Comparison of ENCODE assay signal across 13 mouse cellular contexts in the genomic region with DNA sequence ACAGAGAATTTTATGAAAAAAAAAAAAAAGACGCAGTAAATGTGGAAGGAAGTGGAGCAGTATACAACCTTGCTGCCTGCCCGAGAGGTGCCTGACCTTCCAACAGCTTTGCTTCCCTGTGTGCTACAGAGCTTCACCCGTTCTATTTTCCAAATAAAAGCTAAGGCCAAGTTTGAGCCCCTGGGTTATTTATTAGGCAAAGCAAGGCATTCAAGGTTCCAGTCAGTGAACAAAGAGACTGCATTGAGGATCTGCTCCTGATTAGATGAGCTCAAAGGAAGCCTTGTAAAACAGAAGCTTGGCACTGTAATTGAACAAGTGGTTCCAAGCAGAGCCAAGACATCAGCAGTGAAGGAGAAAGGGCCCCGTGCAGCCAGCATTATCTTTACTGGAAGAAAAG.
DNase-seq lines count a peak whose midpoint lies in the region; ATAC-seq and TF ChIP-seq lines count a peak whose summit lies in the region.
"Had no signal": no experiment of that assay in that cellular context is flagged by ENCODE, and none has a peak within 500 bp of the region (broad histone marks: within the 10 kb centered on the region; RNA-seq: fewer than 3 reads in every experiment).

No protein-coding gene starts in this region.

- no peaks in the 10 kb centered on the region for H3K9me3 ChIP-seq in hindbrain, postnatal 0 days (ENCODE audit: low read length)
- H3K9me3 ChIP-seq in hindbrain, embryonic 13.5 days, result no peaks in the 10 kb centered on the region
- no peaks in the 10 kb centered on the region for H3K9me3 ChIP-seq in neural tube, embryonic 14.5 days (ENCODE audit: control insufficient read depth, low read length)
- no peaks in the 10 kb centered on the region for H3K9me3 ChIP-seq in neural tube, embryonic 15.5 days (replicated peaks)
- no peaks in the 10 kb centered on the region for H3K9me3 ChIP-seq in forebrain, postnatal 0 days (ENCODE audit: low read length)
- H3K9me3 ChIP-seq: embryonic facial prominence, embryonic 15.5 days; liver, embryonic 15.5 days had no signal

- peak; percentile 17 for DNase-seq in hindbrain, postnatal 0 days (ENCODE audit: low spot score)
- peak; percentile 25 for DNase-seq in forebrain, postnatal 0 days
- no peak for DNase-seq in urinary bladder, postnatal 14 days (ENCODE audit: low spot score)
- DNase-seq: gastrocnemius, adult 2 months had no signal

- no peak for ATAC-seq in hindbrain, postnatal 0 days
- ATAC-seq in hindbrain, embryonic 13.5 days (ENCODE audit: low FRiP score), result no peak
- ATAC-seq in neural tube, embryonic 14.5 days (ENCODE audit: low read depth), result peak; percentile 63; the same call in 1 of the 2 replicates
- ATAC-seq in neural tube, embryonic 15.5 days (ENCODE audit: low FRiP score), result no peak
- no peak for ATAC-seq in forebrain, postnatal 0 days
- ATAC-seq in erythroblast, adult 5-6 weeks (replicated peaks; ENCODE audit: low FRiP score, poor library complexity, severe bottlenecking), result no peak

- H3K9ac ChIP-seq in hindbrain, postnatal 0 days (replicated peaks; ENCODE audit: low read length), result no peak overlapping the region
- no peak overlapping the region for H3K9ac ChIP-seq in hindbrain, embryonic 13.5 days
- H3K9ac ChIP-seq in neural tube, embryonic 14.5 days (replicated peaks; ENCODE audit: low read depth, low read length), result no peak overlapping the region
- no peak overlapping the region for H3K9ac ChIP-seq in neural tube, embryonic 15.5 days (replicated peaks)
- no peak overlapping the region for H3K9ac ChIP-seq in forebrain, postnatal 0 days
- H3K9ac ChIP-seq: embryonic facial prominence, embryonic 15.5 days; liver, embryonic 15.5 days had no signal

- no peak overlapping the region for H3K27ac ChIP-seq in hindbrain, postnatal 0 days
- no peak overlapping the region for H3K27ac ChIP-seq in hindbrain, embryonic 13.5 days
- H3K27ac ChIP-seq in neural tube, embryonic 14.5 days (ENCODE audit: low read depth, low read length), result no peak overlapping the region
- no peak overlapping the region for H3K27ac ChIP-seq in neural tube, embryonic 15.5 days (replicated peaks)
- peak overlapping the region; percentile 39; the same call in 1 of the 2 replicates for H3K27ac ChIP-seq in brown adipose tissue, adult 24 weeks (replicated peaks; ENCODE audit: low read depth, low read length)
- H3K27ac ChIP-seq in forebrain, postnatal 0 days (ENCODE audit: low read depth, low read length), result no peak overlapping the region
- H3K27ac ChIP-seq: embryonic facial prominence, embryonic 15.5 days; gastrocnemius, adult 2 months; liver, embryonic 15.5 days; macrophage had no signal

- no peaks in the 10 kb centered on the region for H3K36me3 ChIP-seq in hindbrain, postnatal 0 days (ENCODE audit: insufficient read depth, low read length)
- H3K36me3 ChIP-seq in hindbrain, embryonic 13.5 days, result no peaks in the 10 kb centered on the region
- H3K36me3 ChIP-seq in neural tube, embryonic 14.5 days (ENCODE audit: control insufficient read depth, insufficient read depth, low read length), result no peaks in the 10 kb centered on the region
- H3K36me3 ChIP-seq in neural tube, embryonic 15.5 days, result no peaks in the 10 kb centered on the region
- H3K36me3 ChIP-seq in forebrain, postnatal 0 days (ENCODE audit: insufficient read depth), result no peaks in the 10 kb centered on the region
- H3K36me3 ChIP-seq: embryonic facial prominence, embryonic 15.5 days; liver, embryonic 15.5 days had no signal

- WGBS in hindbrain, postnatal 0 days, result 41% methylated on average over 4 of the region's 4 CpGs
- 41% methylated on average over 4 of the region's 4 CpGs for WGBS in hindbrain, embryonic 13.5 days
- 30% methylated on average over 4 of the region's 4 CpGs for WGBS in neural tube, embryonic 14.5 days
- 22% methylated on average over 4 of the region's 4 CpGs for WGBS in neural tube, embryonic 15.5 days
- 13% methylated on average over 4 of the region's 4 CpGs for WGBS in forebrain, postnatal 0 days

- no peaks in the 10 kb centered on the region for H3K4me1 ChIP-seq in hindbrain, postnatal 0 days (ENCODE audit: insufficient read depth, low read length)
- no peaks in the 10 kb centered on the region for H3K4me1 ChIP-seq in hindbrain, embryonic 13.5 days (replicated peaks)
- H3K4me1 ChIP-seq in neural tube, embryonic 14.5 days (ENCODE audit: control insufficient read depth, insufficient read depth, low read length), result no peaks in the 10 kb centered on the region
- H3K4me1 ChIP-seq in neural tube, embryonic 15.5 days, result no peaks in the 10 kb centered on the region
- 0 out of 2 replicates have a peak, but pooled peaks cover 2% of the 10 kb centered on the region for H3K4me1 ChIP-seq in brown adipose tissue, adult 24 weeks (ENCODE audit: control insufficient read depth, insufficient read depth, insufficient read length, low read length)
- no peaks in the 10 kb centered on the region for H3K4me1 ChIP-seq in forebrain, postnatal 0 days (ENCODE audit: insufficient read depth)
- H3K4me1 ChIP-seq: embryonic facial prominence, embryonic 15.5 days; liver, embryonic 15.5 days had no signal

- no peak for TF ChIP-seq CTCF in hindbrain, postnatal 0 days (IDR thresholded peaks at IDR 0.05; ENCODE audit: low read depth)
- TF ChIP-seq CTCF in forebrain, postnatal 0 days (IDR thresholded peaks at IDR 0.05; ENCODE audit: low read depth), result no peak

- H3K4me3 ChIP-seq in hindbrain, postnatal 0 days (ENCODE audit: low read length), result no peak overlapping the region
- H3K4me3 ChIP-seq in hindbrain, embryonic 13.5 days, result no peak overlapping the region
- H3K4me3 ChIP-seq in neural tube, embryonic 14.5 days (ENCODE audit: low read depth, low read length), result no peak overlapping the region
- H3K4me3 ChIP-seq in neural tube, embryonic 15.5 days (replicated peaks), result no peak overlapping the region
- no peak overlapping the region for H3K4me3 ChIP-seq in brown adipose tissue, adult 24 weeks (ENCODE audit: insufficient read depth, low read depth, low read length)
- H3K4me3 ChIP-seq in forebrain, postnatal 0 days (ENCODE audit: low read depth, low read length), result no peak overlapping the region
- H3K4me3 ChIP-seq: embryonic facial prominence, embryonic 15.5 days; gastrocnemius, adult 2 months; liver, embryonic 15.5 days had no signal

- no peaks in the 10 kb centered on the region for H3K27me3 ChIP-seq in hindbrain, postnatal 0 days (ENCODE audit: insufficient read depth, low read length)
- H3K27me3 ChIP-seq in hindbrain, embryonic 13.5 days, result no peaks in the 10 kb centered on the region
- no peaks in the 10 kb centered on the region for H3K27me3 ChIP-seq in neural tube, embryonic 14.5 days (ENCODE audit: control insufficient read depth, insufficient read depth, low read length)
- no peaks in the 10 kb centered on the region for H3K27me3 ChIP-seq in neural tube, embryonic 15.5 days (replicated peaks)
- H3K27me3 ChIP-seq in forebrain, postnatal 0 days (ENCODE audit: insufficient read depth, low read length), result no peaks in the 10 kb centered on the region
- H3K27me3 ChIP-seq: CH12.LX; embryonic facial prominence, embryonic 15.5 days; liver, embryonic 15.5 days had no signal

- H3K4me2 ChIP-seq in hindbrain, postnatal 0 days (ENCODE audit: low read depth, low read length), result no peak overlapping the region
- H3K4me2 ChIP-seq in hindbrain, embryonic 13.5 days, result no peak overlapping the region
- no peak overlapping the region for H3K4me2 ChIP-seq in neural tube, embryonic 14.5 days (ENCODE audit: low read depth, low read length)
- H3K4me2 ChIP-seq in neural tube, embryonic 15.5 days, result no peak overlapping the region
- no peak overlapping the region for H3K4me2 ChIP-seq in forebrain, postnatal 0 days (ENCODE audit: low read depth)
- H3K4me2 ChIP-seq: embryonic facial prominence, embryonic 15.5 days; liver, embryonic 15.5 days had no signal
